Mouse (Mus musculus) liver, embryonic 13.5 days (tissue): Measurements from ENCODE around the gene Fancd2. TPM values are rescaled to one million over a fixed set of nuclear protein-coding genes. Genes with fewer than 3 reads are reported as not detected.

Source experiments
- ATAC-seq: fragments of 200-750 bp; cut with Nextera tagmentation; 2 replicates; pipeline ENCODE4 v1.8.0; 2017; ENCODE audit warnings: low read depth, mild to moderate bottlenecking, moderate number of reproducible peaks, moderate library complexity
- DNase-seq: peaks from one replicate; pipeline ENCODE4 v3.0.0; 2022
- H3K27ac ChIP-seq: fragments of 300-500 bp; sonication (generic); 2 replicates; pipeline ENCODE4 v1.5.1; 2015; ENCODE audit warnings: moderate library complexity, mild to moderate bottlenecking, inconsistent platforms
- H3K27me3 ChIP-seq: fragments of 300-500 bp; sonication (generic); 2 replicates; pipeline ENCODE4 v1.6.1; 2015; ENCODE audit warnings: mild to moderate bottlenecking, inconsistent platforms
- H3K36me3 ChIP-seq: fragments of 300-500 bp; sonication (generic); 2 replicates; pipeline ENCODE4 v1.6.1; 2015; ENCODE audit warnings: mild to moderate bottlenecking, inconsistent platforms
- H3K4me1 ChIP-seq: fragments of 300-500 bp; sonication (generic); replicated peaks from 2 replicates; pipeline ENCODE4 v1.6.1; 2015; ENCODE audit warnings: inconsistent platforms
- H3K4me2 ChIP-seq: fragments of 300-500 bp; sonication (generic); 2 replicates; pipeline ENCODE4 v1.6.1; 2015; ENCODE audit warnings: inconsistent platforms, mild to moderate bottlenecking, moderate library complexity
- H3K4me3 ChIP-seq: fragments of 300-500 bp; sonication (generic); replicated peaks from 2 replicates; pipeline ENCODE4 v1.5.1; 2015; ENCODE audit warnings: mild to moderate bottlenecking, inconsistent platforms
- H3K9ac ChIP-seq: fragments of 300-500 bp; sonication (generic); 2 replicates; pipeline ENCODE4 v1.6.1; 2015; ENCODE audit warnings: mild to moderate bottlenecking, inconsistent platforms
- H3K9me3 ChIP-seq: fragments of 300-500 bp; sonication (generic); replicated peaks from 2 replicates; pipeline ENCODE4 v1.6.1; 2016; ENCODE audit warnings: inconsistent platforms
- WGBS: fragments of 180-500 bp; shearing (Covaris S2); methylation state at CpG from one replicate; pipeline ENCODE4 v1.1.7; 2015; ENCODE audit not compliant: insufficient replicate concordance; 5-methylcytosine and 5-hydroxymethylcytosine counted together
- polyA plus RNA-seq: library from polyadenylated mRNA; unstranded; fragments of >200 nt; fragmentation: Nextera tagmentation; extraction: Ambion mirVana; gene quantifications from 2 replicates; pipeline ENCODE4 v1.2.1, GENCODE M21; 2015

Gene Fancd2
- polyA plus RNA-seq, 1 experiment from 2014 or later: 11.0 TPM

DNA sequence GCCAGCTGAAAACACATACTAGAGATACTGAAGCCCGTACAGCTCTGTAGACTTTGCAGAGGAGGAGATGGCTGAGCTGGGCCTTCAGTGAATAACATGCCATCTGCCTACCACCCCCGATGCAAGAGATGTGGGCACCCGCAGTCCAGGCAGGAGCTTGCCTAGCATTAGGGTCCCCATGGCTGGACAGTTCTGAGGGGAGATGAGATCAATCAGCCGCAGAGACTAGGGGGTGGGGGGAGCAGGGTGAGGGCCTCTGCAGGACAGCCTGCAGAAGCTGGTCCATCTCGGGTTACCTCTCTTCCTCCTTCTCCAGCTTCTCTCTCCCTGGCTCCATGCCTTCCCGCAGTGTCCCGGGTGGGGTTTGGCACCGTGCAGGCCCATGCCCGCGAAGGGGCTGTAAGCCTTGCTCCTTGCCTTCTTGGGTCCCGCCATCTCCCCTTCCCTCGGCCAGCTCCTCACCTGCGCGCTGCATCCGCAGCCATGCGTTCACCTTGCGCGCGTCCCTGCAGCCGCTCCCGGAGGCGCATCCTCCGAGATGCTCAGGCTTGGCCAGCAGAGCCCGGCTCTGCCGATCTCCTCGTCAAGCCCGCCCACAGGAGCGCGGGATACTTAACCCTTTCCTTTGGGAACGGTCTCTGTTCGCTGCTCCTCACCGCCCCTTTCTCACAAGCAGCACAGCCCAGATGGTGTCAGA lies 29.9 kb upstream of the Fancd2 start, which contains the start of gene Prrt3:
TSS of gene Prrt3 (minus strand) at position 544 of the 697 bp plus-strand sequence.
- Histone ChIP-seq H3K27ac (no peak within 1 kb of the TSS), H3K36me3 (no peaks in the 10 kb centered on the region), H3K9me3 (no peaks in the 10 kb centered on the region), H3K27me3 (peaks cover 66% of the 10 kb centered on the region), H3K4me1 (no peaks in the 10 kb centered on the region), H3K4me2 (peak within 1 kb of the TSS; percentile 23; the same call in 1 of the 2 replicates), H3K9ac (no peak within 1 kb of the TSS), H3K4me3 (no peak within 1 kb of the TSS; the same call in 1 of the 2 replicates)
- DNase-seq (no peak), ATAC-seq (no peak)
- WGBS: 8% methylated on average over 32 of the region's 32 CpGs

DNA sequence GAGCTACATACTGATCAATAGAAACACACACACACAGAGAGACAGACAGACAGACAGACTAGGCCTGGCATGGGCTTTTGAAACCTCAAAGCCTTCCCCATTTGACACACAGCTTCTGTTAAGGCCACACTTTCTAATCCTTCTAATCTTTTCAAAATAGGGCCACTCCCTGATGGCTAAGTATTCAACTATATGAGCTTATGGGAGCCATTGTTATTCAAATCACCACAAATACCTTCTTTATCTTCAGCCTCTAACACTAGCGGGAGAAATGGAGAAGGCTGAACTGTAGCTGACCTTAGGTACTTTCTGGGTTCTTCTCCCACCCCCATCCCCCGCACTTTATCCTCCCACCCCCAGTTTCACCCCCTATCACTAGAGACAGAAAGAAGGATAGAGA lies 28.7 kb upstream of the Fancd2 start:
- no peaks in the 10 kb centered on the region for H3K9me3 ChIP-seq
- DNase-seq (no peak), ATAC-seq (no peak)
- peaks cover 54% of the 10 kb centered on the region for H3K27me3 ChIP-seq
- H3K27ac ChIP-seq: no peak overlapping the region
- no peaks in the 10 kb centered on the region for H3K4me1 ChIP-seq
- H3K36me3 ChIP-seq: no peaks in the 10 kb centered on the region
- H3K9ac ChIP-seq: no peak overlapping the region
- H3K4me2 ChIP-seq: no peak overlapping the region
- no peak overlapping the region for H3K4me3 ChIP-seq
- WGBS: 64% methylated on average over 2 of the region's 2 CpGs

DNA sequence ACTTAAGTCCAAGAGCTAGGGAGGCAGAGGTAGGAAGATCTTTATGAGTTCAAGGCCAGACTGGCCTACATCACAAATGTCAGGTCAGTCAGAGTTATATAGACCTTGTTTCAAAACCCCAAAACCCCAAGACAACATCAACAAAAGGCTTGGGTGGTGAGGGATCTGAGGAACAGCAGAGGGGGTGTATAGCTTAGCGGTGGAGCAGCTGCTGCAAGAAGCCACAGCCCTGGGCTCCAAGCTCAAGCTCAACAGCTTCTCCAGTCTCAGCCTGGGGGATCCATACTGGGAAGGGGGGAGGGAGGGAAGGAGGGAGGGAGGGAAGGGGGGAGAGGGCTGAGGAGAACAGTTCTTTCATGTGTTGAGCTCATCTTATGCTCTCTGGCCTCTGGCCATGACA lies 25.8 kb upstream of the Fancd2 start:
- ATAC-seq (no peak), DNase-seq (no peak)
- no peaks in the 10 kb centered on the region for H3K4me1 ChIP-seq
- WGBS: 68% methylated on average over 1 of the region's 1 CpGs
- no peaks in the 10 kb centered on the region for H3K9me3 ChIP-seq
- no peak overlapping the region for H3K27ac ChIP-seq
- H3K4me3 ChIP-seq: no peak overlapping the region
- no peaks in the 10 kb centered on the region for H3K36me3 ChIP-seq
- no peak overlapping the region for H3K9ac ChIP-seq
- H3K4me2 ChIP-seq: no peak overlapping the region
- peaks cover 29% of the 10 kb centered on the region for H3K27me3 ChIP-seq

DNA sequence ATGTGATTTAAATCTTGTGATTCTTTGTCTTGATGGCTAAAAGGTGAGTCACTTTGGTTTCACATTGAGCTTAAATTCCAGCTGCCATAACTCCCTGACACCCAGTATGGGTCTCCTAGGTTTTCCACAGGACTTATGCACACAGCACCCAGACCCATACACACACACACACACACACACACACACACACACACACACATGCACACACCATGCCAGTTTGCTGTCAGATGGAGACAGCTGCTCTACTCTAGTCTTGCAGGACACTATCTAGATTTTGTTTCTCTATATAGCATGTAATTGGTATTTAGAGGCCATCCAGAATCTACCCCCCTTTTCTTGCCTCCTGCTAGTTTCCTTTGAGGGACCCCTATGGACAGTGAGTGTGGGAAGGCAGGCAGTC lies 24.4 kb upstream of the Fancd2 start:
- no peak overlapping the region for H3K27ac ChIP-seq
- no peak overlapping the region for H3K9ac ChIP-seq
- ATAC-seq (no peak), DNase-seq (no peak)
- no peak overlapping the region for H3K4me3 ChIP-seq
- peaks cover 14% of the 10 kb centered on the region for H3K27me3 ChIP-seq
- H3K4me2 ChIP-seq: no peak overlapping the region
- no peaks in the 10 kb centered on the region for H3K36me3 ChIP-seq
- H3K4me1 ChIP-seq: no peaks in the 10 kb centered on the region
- H3K9me3 ChIP-seq: no peaks in the 10 kb centered on the region

DNA sequence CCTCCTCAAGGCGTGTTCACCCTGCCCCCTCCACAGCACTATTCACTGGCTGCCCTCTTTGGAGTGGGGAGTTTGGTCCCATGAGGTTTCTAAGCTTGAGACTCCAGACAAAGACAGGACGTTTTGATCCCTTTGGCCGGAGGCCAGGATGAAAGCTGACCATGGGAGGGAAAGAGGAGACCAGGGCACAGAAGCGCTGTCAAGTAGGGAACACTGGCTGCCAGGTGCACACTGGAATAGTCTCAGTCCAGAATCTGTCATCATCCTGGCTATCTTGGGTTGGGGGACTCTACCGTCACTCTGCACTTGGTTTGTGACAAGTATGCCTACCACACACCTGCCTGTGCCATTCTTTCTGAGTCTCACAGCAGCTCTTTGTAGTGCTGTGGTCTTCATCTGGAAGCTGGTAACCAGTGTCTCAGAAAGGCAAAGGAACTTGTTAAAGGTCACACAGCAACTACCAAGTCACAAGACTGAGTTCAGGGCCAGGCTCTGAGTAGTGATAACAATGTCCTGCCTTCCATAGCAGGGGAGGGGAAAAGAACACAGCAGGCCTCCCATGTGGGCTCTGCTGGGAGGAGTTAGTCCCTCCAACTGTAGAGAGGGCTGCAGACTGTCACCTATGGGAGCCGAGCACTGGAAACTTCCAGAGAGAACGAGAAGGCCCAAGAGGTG lies 23.1 kb upstream of the Fancd2 start:
- WGBS: 60% methylated on average over 7 of the region's 7 CpGs

DNA sequence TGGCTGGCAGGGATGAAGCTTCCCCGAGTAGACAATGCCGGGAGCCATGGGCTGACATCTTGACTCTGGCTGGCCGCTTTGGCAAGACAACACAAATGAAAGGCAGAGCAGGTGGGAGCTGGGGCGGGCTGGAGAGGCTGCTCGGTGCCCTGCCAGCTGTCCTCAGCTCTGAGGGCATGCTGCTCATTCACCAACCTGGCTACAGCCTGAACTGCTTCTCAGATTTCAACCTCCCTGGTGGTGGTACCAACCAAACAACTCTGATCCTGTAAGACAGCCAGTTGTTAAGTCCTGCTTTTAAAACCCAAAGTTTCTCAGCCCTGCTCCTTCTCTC lies 22.6 kb upstream of the Fancd2 start:
- DNase-seq: no peak
- no peaks in the 10 kb centered on the region for H3K9me3 ChIP-seq
- H3K4me1 ChIP-seq: no peaks in the 10 kb centered on the region
- no peak overlapping the region for H3K27ac ChIP-seq
- no peak for ATAC-seq
- WGBS: 67% methylated on average over 5 of the region's 5 CpGs
- no peak overlapping the region for H3K9ac ChIP-seq
- no peak overlapping the region for H3K4me3 ChIP-seq
- peaks cover 6% of the 10 kb centered on the region for H3K36me3 ChIP-seq
- H3K27me3 ChIP-seq: no peaks in the 10 kb centered on the region
- no peak overlapping the region for H3K4me2 ChIP-seq

More for the DNA sequence above, 23.1 kb upstream of the Fancd2 start:
- Histone ChIP-seq H3K4me2 (no peak overlapping the region), H3K36me3 (peaks cover 1% of the 10 kb centered on the region), H3K9ac (no peak overlapping the region), H3K27me3 (0 out of 2 replicates have a peak, but pooled peaks cover 3% of the 10 kb centered on the region), H3K9me3 (no peaks in the 10 kb centered on the region), H3K4me3 (no peak overlapping the region), H3K27ac (no peak overlapping the region), H3K4me1 (no peaks in the 10 kb centered on the region)
- DNase-seq: no peak
- no peak for ATAC-seq

DNA sequence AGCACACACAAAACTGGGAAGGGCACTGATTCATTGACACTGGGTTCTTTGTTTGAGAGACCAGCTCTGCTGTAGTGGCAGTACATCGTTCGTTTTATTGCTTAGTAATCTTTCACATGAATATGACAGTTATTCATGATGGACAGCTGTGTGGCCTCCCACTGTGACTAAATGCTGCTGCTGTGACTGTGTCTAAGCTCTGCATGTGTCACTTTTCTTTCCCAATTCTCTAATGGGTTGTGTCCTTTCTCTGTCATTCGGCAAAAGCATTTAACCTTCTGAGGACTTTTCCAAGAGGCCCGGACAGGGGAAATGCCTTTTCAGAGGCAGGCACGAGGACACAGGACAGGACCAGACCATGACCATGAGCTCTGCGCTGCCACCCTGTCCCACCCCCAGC lies 17.5 kb upstream of the Fancd2 start:
- Histone ChIP-seq H3K27ac (no peak overlapping the region), H3K9me3 (no peaks in the 10 kb centered on the region), H3K9ac (no peak overlapping the region), H3K36me3 (peaks cover 57% of the 10 kb centered on the region), H3K27me3 (no peaks in the 10 kb centered on the region), H3K4me1 (peaks cover 3% of the 10 kb centered on the region; the same call in 1 of the 2 replicates), H3K4me3 (no peak overlapping the region), H3K4me2 (no peak overlapping the region)
- WGBS: 93% methylated on average over 6 of the region's 6 CpGs
- DNase-seq (no peak), ATAC-seq (no peak)

DNA sequence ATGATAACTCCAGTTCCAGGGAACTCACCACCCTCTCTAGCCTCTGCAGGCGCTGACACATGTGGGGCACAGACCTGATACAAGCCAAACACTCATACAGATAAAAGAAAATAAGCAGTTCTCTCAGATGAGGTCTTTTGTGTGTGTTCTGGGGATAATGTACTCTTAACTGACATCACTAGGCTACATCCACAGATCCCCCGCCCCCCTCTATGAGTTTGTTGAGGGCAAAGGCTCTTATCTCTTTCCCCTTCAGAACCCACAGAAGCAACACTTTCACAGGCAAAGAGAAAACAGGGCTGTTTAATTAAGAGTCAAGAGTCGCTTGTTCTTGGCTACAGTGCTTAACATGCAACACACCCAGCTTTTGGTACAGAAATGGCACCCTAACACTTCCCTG lies 16.9 kb upstream of the Fancd2 start:
- no peaks in the 10 kb centered on the region for H3K9me3 ChIP-seq
- H3K27me3 ChIP-seq: no peaks in the 10 kb centered on the region
- H3K9ac ChIP-seq: no peak overlapping the region
- no peak overlapping the region for H3K27ac ChIP-seq
- H3K4me2 ChIP-seq: no peak overlapping the region
- H3K36me3 ChIP-seq: peaks cover 63% of the 10 kb centered on the region
- H3K4me3 ChIP-seq: no peak overlapping the region
- ATAC-seq (no peak), DNase-seq (no peak)
- H3K4me1 ChIP-seq: peaks cover 3% of the 10 kb centered on the region; the same call in 1 of the 2 replicates
- WGBS: 70% methylated on average over 3 of the region's 3 CpGs

DNA sequence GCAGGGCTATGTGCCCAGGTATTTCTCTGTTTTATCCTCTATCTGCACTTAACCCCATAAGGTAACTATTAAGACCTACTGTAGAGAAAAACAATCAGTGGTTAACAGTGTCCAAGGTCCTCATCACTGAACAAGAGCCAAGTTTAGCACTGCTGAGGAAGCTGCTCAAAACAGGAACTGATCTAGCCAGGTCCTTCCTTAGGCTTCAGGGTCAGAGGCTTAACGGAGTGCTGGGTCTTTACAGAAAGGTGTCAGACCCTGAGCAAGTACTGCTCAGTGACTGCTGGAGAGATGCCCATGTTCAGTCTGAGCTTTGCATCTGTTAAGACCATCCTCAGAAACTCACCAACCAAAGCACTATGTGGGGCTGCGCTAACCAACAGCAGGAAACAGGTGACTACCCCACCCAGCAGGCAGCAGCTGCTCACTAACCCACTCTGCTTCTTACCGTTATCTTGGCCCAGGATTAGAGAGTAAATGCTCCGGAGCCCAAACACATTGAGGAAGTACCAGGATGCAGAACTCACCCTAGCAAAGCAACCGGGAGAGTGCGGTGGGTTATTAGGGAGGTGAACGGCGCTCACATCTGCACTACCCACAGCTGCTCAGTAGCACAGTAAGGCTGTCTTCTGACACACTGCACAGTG lies 13.9 kb upstream of the Fancd2 start:
- H3K27ac ChIP-seq: no peak overlapping the region
- WGBS: 58% methylated on average over 8 of the region's 8 CpGs

DNA sequence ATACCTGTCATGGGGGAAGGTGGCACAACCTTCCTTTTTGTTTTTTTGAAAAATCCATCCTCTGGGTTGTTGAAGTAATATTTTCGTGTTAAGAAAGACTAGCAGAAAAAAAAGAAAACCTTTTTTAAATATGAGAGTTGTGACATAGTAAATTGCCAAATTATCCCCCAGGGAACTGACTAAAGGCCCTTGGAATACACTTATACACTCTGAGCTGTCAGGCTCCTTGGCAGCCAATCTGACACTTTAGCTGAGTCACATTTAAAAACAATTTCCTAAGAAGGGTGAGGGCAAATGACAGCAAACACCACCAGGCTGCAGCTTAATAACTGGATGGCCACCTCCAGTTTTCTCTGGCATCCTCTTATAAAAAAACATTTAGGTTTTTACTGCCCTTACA lies 9.2 kb upstream of the Fancd2 start:
- Histone ChIP-seq H3K4me1 (peaks cover 3% of the 10 kb centered on the region; the same call in 1 of the 2 replicates), H3K9me3 (no peaks in the 10 kb centered on the region), H3K9ac (no peak overlapping the region), H3K4me3 (no peak overlapping the region), H3K27me3 (no peaks in the 10 kb centered on the region), H3K27ac (no peak overlapping the region), H3K36me3 (peaks cover 67% of the 10 kb centered on the region), H3K4me2 (no peak overlapping the region)
- 62% methylated on average over 1 of the region's 1 CpGs for WGBS
- ATAC-seq (no peak), DNase-seq (no peak)

More for the DNA sequence above, 13.9 kb upstream of the Fancd2 start:
- H3K27me3 ChIP-seq: no peaks in the 10 kb centered on the region
- no peak overlapping the region for H3K9ac ChIP-seq
- no peak for ATAC-seq
- H3K4me2 ChIP-seq: no peak overlapping the region
- no peak overlapping the region for H3K4me3 ChIP-seq
- no peak for DNase-seq
- H3K9me3 ChIP-seq: no peaks in the 10 kb centered on the region
- peaks cover 93% of the 10 kb centered on the region for H3K36me3 ChIP-seq
- peaks cover 3% of the 10 kb centered on the region; the same call in 1 of the 2 replicates for H3K4me1 ChIP-seq

DNA sequence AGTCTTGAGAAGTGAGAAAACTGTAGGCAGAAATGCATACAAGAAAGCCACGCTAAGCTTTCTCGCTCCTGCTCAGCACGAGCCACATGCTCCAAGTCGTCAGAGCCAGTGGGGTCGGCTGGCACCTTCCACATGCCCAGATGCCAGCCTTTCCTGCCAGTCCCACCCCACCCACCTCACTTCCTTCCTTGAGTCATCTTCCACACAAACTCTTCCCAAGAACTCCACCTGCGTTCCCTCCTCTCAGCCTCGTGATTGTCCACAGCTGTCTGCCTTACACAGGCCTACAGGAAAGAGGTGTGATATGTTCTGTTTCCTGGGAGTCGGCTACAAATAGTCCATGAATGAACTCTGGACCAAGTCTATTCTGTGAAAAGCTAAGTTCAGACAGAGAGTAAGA lies 8.1 kb upstream of the Fancd2 start:
- H3K4me3 ChIP-seq: no peak overlapping the region
- no peak overlapping the region for H3K27ac ChIP-seq
- H3K4me1 ChIP-seq: no peaks in the 10 kb centered on the region
- no peaks in the 10 kb centered on the region for H3K9me3 ChIP-seq
- no peak overlapping the region for H3K9ac ChIP-seq
- WGBS: 70% methylated on average over 8 of the region's 8 CpGs
- H3K27me3 ChIP-seq: no peaks in the 10 kb centered on the region
- no peak overlapping the region for H3K4me2 ChIP-seq
- no peak for ATAC-seq
- peaks cover 61% of the 10 kb centered on the region for H3K36me3 ChIP-seq
- DNase-seq: no peak
